Mouse (Mus musculus) left cerebral cortex, postnatal 10 days (tissue): ENCODE results near the gene Aldh3b3. TPM values are rescaled to one million over a fixed set of nuclear protein-coding genes. Genes with fewer than 3 reads are reported as not detected.
A peak's percentile ranks its signal among the peaks of the same experiment; 100 is the strongest.

Experiments
- DNase-seq, 2 experiments: peaks; one replicate each; pipeline ENCODE4 v3.0.0; 2021 to 2022; ENCODE audit warnings: low spot score in 2 of 2, mixed read lengths in 1 of 2; ENCODE audit errors: extremely low spot score in 1 of 2
- intact Hi-C: fragments of 180-260 bp; cut with DNase I; formaldehyde crosslinking; loops from one replicate; pipeline ENCODE4 v1.15.1; 2025
- total RNA-seq, 2 experiments: library from RNA; stranded (reverse); gene quantifications; 2 replicates each; pipeline ENCODE4 v1.2.3; 2021

The Aldh3b3 gene
- total RNA-seq, 2 experiments from 2014 or later = not detected

DNA sequence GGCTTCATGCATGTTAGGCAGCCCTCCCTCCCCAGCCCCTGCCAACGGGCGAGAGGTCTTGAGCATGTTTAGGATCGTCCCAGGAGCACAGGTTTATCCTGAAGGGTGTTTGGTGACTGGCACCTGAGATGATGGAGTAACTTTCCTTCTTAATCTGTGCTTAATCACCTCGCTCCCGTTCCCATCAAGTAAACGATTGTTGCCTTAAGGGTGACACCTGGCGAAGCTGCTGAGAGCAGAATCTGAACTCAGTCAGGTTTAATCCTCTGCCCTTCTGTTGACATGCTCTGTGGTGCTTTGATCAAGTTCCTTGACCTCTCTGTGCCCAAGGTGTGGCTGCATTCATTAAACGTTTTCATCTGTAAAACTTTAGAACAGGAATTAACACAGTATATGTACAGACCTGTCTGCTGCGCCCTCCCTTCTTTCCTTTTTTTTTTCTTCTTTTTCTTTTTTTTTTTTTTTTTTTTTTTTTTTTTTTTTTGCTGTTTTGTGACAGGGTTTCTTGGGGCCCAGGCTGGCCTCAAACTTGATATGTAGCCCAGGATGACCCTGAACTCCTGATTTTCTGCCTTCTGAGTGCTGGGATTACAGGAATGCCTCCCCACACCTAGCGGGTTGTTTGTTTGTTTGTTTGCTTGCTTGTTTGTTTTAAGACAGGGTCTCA lies 59.6 kb downstream of the Aldh3b3 start:
- intact Hi-C loops = loop anchor here (5.0 to 10.0 kb wide), 2 partner anchors 207 to 294 kb away; no protein-coding TSS in a partner anchor
- DNase-seq = no peak

DNA sequence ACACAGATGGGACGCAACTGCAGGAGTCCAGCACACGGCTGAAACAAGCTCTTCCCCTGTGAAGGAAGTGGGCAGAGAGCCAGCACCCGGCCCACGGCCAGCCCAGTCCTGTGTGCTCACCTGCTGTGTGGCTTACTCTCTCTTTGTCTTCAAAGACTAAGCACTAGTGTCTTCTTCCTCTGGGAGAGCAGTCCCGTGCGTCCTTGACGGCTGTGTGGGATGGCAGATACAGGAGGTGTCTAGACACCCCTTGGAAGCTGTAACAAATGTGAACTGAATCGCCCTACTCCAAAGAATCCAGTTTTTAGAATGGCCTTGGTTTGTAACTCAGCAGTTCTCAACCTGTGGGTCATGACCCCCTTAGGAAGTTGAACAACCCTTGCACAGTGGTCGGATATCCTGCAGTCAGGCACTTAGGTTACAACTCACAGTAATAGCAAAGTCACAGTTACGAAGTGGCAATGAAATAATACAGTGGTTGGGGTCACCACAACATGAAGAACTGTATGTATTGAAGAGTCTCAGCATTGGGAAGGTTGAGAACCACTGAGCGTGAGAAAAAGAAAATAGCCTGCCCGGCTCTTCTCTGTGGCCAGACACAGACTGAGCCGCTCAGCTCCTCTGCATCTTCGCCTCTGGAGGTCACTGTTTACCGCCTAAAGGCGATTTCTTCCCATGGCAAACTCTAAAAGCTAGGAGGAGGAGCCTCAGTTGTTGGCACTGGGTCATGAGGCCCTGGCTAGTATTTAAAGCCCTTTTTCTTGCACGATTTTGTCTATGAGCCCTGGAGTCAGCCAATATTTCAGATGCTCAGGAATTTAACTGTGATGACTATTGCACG lies 60.5 kb downstream of the Aldh3b3 start:
- peak; percentile 81 to 87 for DNase-seq
- intact Hi-C loops = loop anchor here (5.0 to 10.0 kb wide), 2 partner anchors 206 to 293 kb away; no protein-coding TSS in a partner anchor

Other genes starting within 250 kb of the Aldh3b3 start
- gene Kmt5b, start 191.2 kb upstream of the Aldh3b3 start, total RNA-seq = 10 to 100 TPM; 56.2 to 62.9 TPM
- 10 to 100 TPM; 77.3 to 93.0 TPM for gene Chka, start 106.9 kb upstream of the Aldh3b3 start, total RNA-seq
- 10 to 100 TPM; 14.2 to 22.4 TPM for gene Tcirg1, start 51.5 kb upstream of the Aldh3b3 start, total RNA-seq
- 100 to 1,000 TPM; 123 to 130 TPM for gene Ndufs8, start 45.9 kb upstream of the Aldh3b3 start, total RNA-seq
- 1 to 10 TPM; 1.5 to 1.7 TPM for gene Aldh3b1, start 28.8 kb upstream of the Aldh3b3 start, total RNA-seq
- 10 to 100 TPM; 15.0 to 16.3 TPM for gene Unc93b1, start 23.5 kb upstream of the Aldh3b3 start, total RNA-seq
- gene Aldh3b2, start 13.7 kb downstream of the Aldh3b3 start, total RNA-seq = 1 to 10 TPM; 2.3 to 2.4 TPM
- 1 to 10 TPM; 1.7 to 1.8 TPM for gene Acy3, start 27.9 kb downstream of the Aldh3b3 start, total RNA-seq
- not detected for gene Tbx10, start 34.1 kb downstream of the Aldh3b3 start, total RNA-seq
- 10 to 100 TPM in 1 of 2 experiments, 1 to 10 TPM in 1; 9.7 to 11.2 TPM for gene Nudt8, start 41.9 kb downstream of the Aldh3b3 start, total RNA-seq
- 1 to 10 TPM in 1 of 2 experiments, under 1 TPM in 1; 0.81 to 1.4 TPM for gene Gm49405, start 42.0 kb downstream of the Aldh3b3 start, total RNA-seq
- 1 to 10 TPM; 3.3 to 4.1 TPM for gene Doc2g, start 44.7 kb downstream of the Aldh3b3 start, total RNA-seq
- gene Ndufv1, start 54.2 kb downstream of the Aldh3b3 start, total RNA-seq = 100 to 1,000 TPM; 209 to 221 TPM
- 100 to 1,000 TPM; 226 to 232 TPM for gene Gstp1, start 79.3 kb downstream of the Aldh3b3 start, total RNA-seq
- 10 to 100 TPM; 21.7 to 24.2 TPM for gene Gstp2, start 87.4 kb downstream of the Aldh3b3 start, total RNA-seq
- not detected for gene Gstp3, start 100.9 kb downstream of the Aldh3b3 start, total RNA-seq
- not detected for gene Cabp2, start 122.9 kb downstream of the Aldh3b3 start, total RNA-seq
- 10 to 100 TPM; 20.4 to 21.6 TPM for gene Cdk2ap2, start 138.5 kb downstream of the Aldh3b3 start, total RNA-seq
- 100 to 1,000 TPM; 234 to 237 TPM for gene Pitpnm1, start 141.4 kb downstream of the Aldh3b3 start, total RNA-seq
- gene Aip, start 167.2 kb downstream of the Aldh3b3 start, total RNA-seq = 10 to 100 TPM; 74.2 to 83.5 TPM
- not detected for gene Gpr152, start 181.1 kb downstream of the Aldh3b3 start, total RNA-seq
- under 1 TPM in 1 of 2 experiments, not detected in 1; 0.24 TPM for gene Cabp4, start 185.4 kb downstream of the Aldh3b3 start, total RNA-seq
- gene Coro1b, start 190.0 kb downstream of the Aldh3b3 start, total RNA-seq = 10 to 100 TPM; 80.4 to 92.7 TPM
- gene Ptprcap, start 195.0 kb downstream of the Aldh3b3 start, total RNA-seq = 1 to 10 TPM in 1 of 2 experiments, under 1 TPM in 1; 0.65 to 2.0 TPM
- 10 to 100 TPM; 34.1 to 35.0 TPM for gene Rps6kb2, start 204.7 kb downstream of the Aldh3b3 start, total RNA-seq
- 1 to 10 TPM; 3.1 to 3.5 TPM for gene Carns1, start 216.8 kb downstream of the Aldh3b3 start, total RNA-seq
- 1 to 10 TPM; 2.0 to 3.5 TPM for gene Tbc1d10c, start 232.6 kb downstream of the Aldh3b3 start, total RNA-seq
- 100 to 1,000 TPM; 331 to 336 TPM for gene Ppp1ca, start 233.4 kb downstream of the Aldh3b3 start, total RNA-seq
- gene Rad9a, start 243.0 kb downstream of the Aldh3b3 start, total RNA-seq = 1 to 10 TPM; 8.9 to 9.3 TPM